Mouse (Mus musculus) kidney, postnatal 10 days (tissue): Measurements from ENCODE around the gene Zfp697.

ENCODE experiments used
- DNase-seq: peaks from one replicate; pipeline ENCODE4 v3.0.0; 2021; ENCODE audit warnings: mixed read lengths

Gene Zfp697

GRCm38 (mm10) chr3:98382246-98382939 lies at the start of gene Zfp697:
Gene Zfp697, plus strand, starts transcription at chr3:98382461.
- peak; percentile 89 for DNase-seq

- DNase-seq, result no peak
Measured at GRCm38 (mm10) chr3:98334010-98334409, 48.3 kb upstream of the Zfp697 start.

GRCm38 (mm10) chr3:98335331-98335730 lies 46.9 kb upstream of the Zfp697 start:
- no peak for DNase-seq

GRCm38 (mm10) chr3:98335886-98336285 lies 46.4 kb upstream of the Zfp697 start:
- no peak for DNase-seq

- no peak for DNase-seq
Measured at GRCm38 (mm10) chr3:98336661-98337654, 45.3 kb upstream of the Zfp697 start.

GRCm38 (mm10) chr3:98338584-98339041 lies 43.6 kb upstream of the Zfp697 start:
- DNase-seq, result peak; percentile 81

- DNase-seq, result peak; percentile 63
Measured at GRCm38 (mm10) chr3:98339097-98339705, 43.1 kb upstream of the Zfp697 start.

- DNase-seq, result peak; percentile 84
Measured at GRCm38 (mm10) chr3:98339706-98340109, 42.6 kb upstream of the Zfp697 start, which contains the start of gene Phgdh. Gene Phgdh, minus strand, starts transcription at chr3:98339990.

GRCm38 (mm10) chr3:98340818-98341594 lies 41.3 kb upstream of the Zfp697 start:
- no peak for DNase-seq

- no peak for DNase-seq
Measured at GRCm38 (mm10) chr3:98343235-98343634, 39.0 kb upstream of the Zfp697 start.

- no peak for DNase-seq
Measured at GRCm38 (mm10) chr3:98348106-98348505, 34.2 kb upstream of the Zfp697 start.

GRCm38 (mm10) chr3:98348705-98349104 lies 33.6 kb upstream of the Zfp697 start:
- DNase-seq, result peak; percentile 35

- DNase-seq, result peak; percentile 88
Measured at GRCm38 (mm10) chr3:98353892-98354291, 28.4 kb upstream of the Zfp697 start.

GRCm38 (mm10) chr3:98355344-98356025 lies 26.8 kb upstream of the Zfp697 start:
- DNase-seq, result peak; percentile 34

- DNase-seq, result no peak
Measured at GRCm38 (mm10) chr3:98356026-98356365, 26.3 kb upstream of the Zfp697 start.

- DNase-seq, result no peak
Measured at GRCm38 (mm10) chr3:98356632-98357370, 25.5 kb upstream of the Zfp697 start.

GRCm38 (mm10) chr3:98362753-98363152 lies 19.5 kb upstream of the Zfp697 start:
- no peak for DNase-seq

- DNase-seq, result no peak
Measured at GRCm38 (mm10) chr3:98366086-98366485, 16.2 kb upstream of the Zfp697 start.

GRCm38 (mm10) chr3:98366823-98367222 lies 15.4 kb upstream of the Zfp697 start:
- no peak for DNase-seq

- DNase-seq, result no peak
Measured at GRCm38 (mm10) chr3:98368283-98368682, 14.0 kb upstream of the Zfp697 start.

- no peak for DNase-seq
Measured at GRCm38 (mm10) chr3:98368776-98369175, 13.5 kb upstream of the Zfp697 start.
